Mouse (Mus musculus): ENCODE results near the gene Aldh4a1. TPM values are rescaled to one million over a fixed set of nuclear protein-coding genes. Genes with fewer than 3 reads are reported as not detected.

Gene Aldh4a1
- 31.1 and 31.6 TPM in 2 replicates for polyA plus RNA-seq (2012; rRNA removed)
- polyA plus RNA-seq (2014; fragmentation: Nextera tagmentation; extraction: Ambion mirVana), result 29.9 and 37.1 TPM in 2 replicates

GRCm38 (mm10) chr4:139622373-139623282, at the start of gene Aldh4a1:
Gene Aldh4a1, plus strand, starts transcription at chr4:139622866.
- WGBS (ENCODE audit: insufficient replicate concordance), result 0% methylated on average over 32 of the region's 38 CpGs

GRCm38 (mm10) chr4:139572928-139573512, 49.6 kb upstream of the Aldh4a1 start:
- H3K27ac ChIP-seq, result no peak overlapping the region
- no peak overlapping the region for H3K4me3 ChIP-seq (ENCODE audit: insufficient read depth in 1 of 2, low read depth in 2 of 2, low read length in 2 of 2)
- DNase-seq (ENCODE audit: low read depth in 3 of 3, low spot score in 3 of 3) (no peak), ATAC-seq (ENCODE audit: insufficient read depth) (no peak)
- no peak for TF ChIP-seq EP300 (IDR thresholded peaks at IDR 0.05; ENCODE audit: low read depth)
- no peak for TF ChIP-seq CTCF (IDR thresholded peaks at IDR 0.05; ENCODE audit: low read depth)
- H3K27me3 ChIP-seq (ENCODE audit: control insufficient read depth, insufficient read depth, low read length), result peaks cover 43% of the 10 kb centered on the region
- H3K4me2 ChIP-seq (ENCODE audit: low read depth), result no peak overlapping the region
- peaks cover 2 to 3% of the 10 kb centered on the region in 2 experiments; a peak in 2 of 4 replicates for H3K4me1 ChIP-seq (replicated peaks; ENCODE audit: control insufficient read depth in 2 of 2, insufficient read depth in 2 of 2, low read length in 1 of 2)
- H3K36me3 ChIP-seq (replicated peaks; ENCODE audit: control insufficient read depth, insufficient read depth, low read depth), result no peaks in the 10 kb centered on the region
- H3K9ac ChIP-seq (replicated peaks), result no peak overlapping the region
- WGBS (ENCODE audit: insufficient replicate concordance), result 63% methylated on average over 12 of the region's 12 CpGs
- no peaks in the 10 kb centered on the region for H3K9me3 ChIP-seq (ENCODE audit: control insufficient read depth, low read length)

More at GRCm38 (mm10) chr4:139622373-139623282, at the start of gene Aldh4a1:
- Histone ChIP-seq H3K36me3 (replicated peaks; ENCODE audit: control insufficient read depth, insufficient read depth, low read depth) (no peaks in the 10 kb centered on the region), H3K27me3 (ENCODE audit: control insufficient read depth, insufficient read depth, low read length) (no peaks in the 10 kb centered on the region), H3K27ac (peak within 1 kb of the TSS; percentile 66), H3K4me1 (replicated peaks; ENCODE audit: control insufficient read depth in 2 of 2, insufficient read depth in 2 of 2, low read length in 1 of 2) (peaks cover 2 to 11% of the 10 kb centered on the region in 2 experiments; a peak in 3 of 4 replicates), H3K9me3 (ENCODE audit: control insufficient read depth, low read length) (no peaks in the 10 kb centered on the region), H3K4me2 (ENCODE audit: low read depth) (peak within 1 kb of the TSS; percentile 96), H3K4me3 (ENCODE audit: insufficient read depth in 1 of 2, low read depth in 2 of 2, low read length in 2 of 2) (peak within 1 kb of the TSS; percentile 70 to 79), H3K9ac (replicated peaks) (peak within 1 kb of the TSS; percentile 74)
- peak; percentile 69 for TF ChIP-seq EP300 (IDR thresholded peaks at IDR 0.05; ENCODE audit: low read depth)
- 0 out of 2 replicates have a peak, but pooled peaks have one; percentile 4 for TF ChIP-seq CTCF (IDR thresholded peaks at IDR 0.05; ENCODE audit: low read depth)
- ATAC-seq (ENCODE audit: insufficient read depth), result peak; percentile 98
- DNase-seq (ENCODE audit: low read depth in 3 of 3, low spot score in 3 of 3), result peak; percentile 91 to 92 (median 92)

- Histone ChIP-seq H3K9me3 (ENCODE audit: control insufficient read depth, low read length) (no peaks in the 10 kb centered on the region), H3K9ac (replicated peaks) (peak overlapping the region; percentile 40; the same call in 1 of the 2 replicates), H3K27ac (no peak overlapping the region), H3K4me1 (replicated peaks; ENCODE audit: control insufficient read depth in 2 of 2, insufficient read depth in 2 of 2, low read length in 1 of 2) (peaks cover 2 to 3% of the 10 kb centered on the region in 2 experiments; a peak in 2 of 4 replicates), H3K4me3 (ENCODE audit: insufficient read depth in 1 of 2, low read depth in 2 of 2, low read length in 2 of 2) (peak overlapping the region; percentile 48 to 61), H3K4me2 (ENCODE audit: low read depth) (peak overlapping the region; percentile 74), H3K27me3 (ENCODE audit: control insufficient read depth, insufficient read depth, low read length) (peaks cover 43% of the 10 kb centered on the region), H3K36me3 (replicated peaks; ENCODE audit: control insufficient read depth, insufficient read depth, low read depth) (no peaks in the 10 kb centered on the region)
- under 1% methylated on average over 49 of the region's 52 CpGs for WGBS (ENCODE audit: insufficient replicate concordance)
- ATAC-seq (ENCODE audit: insufficient read depth), result peak; percentile 96
- DNase-seq (ENCODE audit: low read depth in 3 of 3, low spot score in 3 of 3), result peak; percentile 90 to 93 (median 90)
- TF ChIP-seq CTCF (IDR thresholded peaks at IDR 0.05; ENCODE audit: low read depth) (peak; percentile 77), EP300 (IDR thresholded peaks at IDR 0.05; ENCODE audit: low read depth) (no peak)
Observed at GRCm38 (mm10) chr4:139574156-139574798, 48.4 kb upstream of the Aldh4a1 start.

- Histone ChIP-seq H3K4me2 (ENCODE audit: low read depth) (peak overlapping the region; percentile 74), H3K4me1 (replicated peaks; ENCODE audit: control insufficient read depth in 2 of 2, insufficient read depth in 2 of 2, low read length in 1 of 2) (peaks cover 3 to 4% of the 10 kb centered on the region in 2 experiments; a peak in 2 of 4 replicates), H3K9ac (replicated peaks) (peak overlapping the region; percentile 40; the same call in 1 of the 2 replicates), H3K36me3 (replicated peaks; ENCODE audit: control insufficient read depth, insufficient read depth, low read depth) (no peaks in the 10 kb centered on the region), H3K27ac (no peak overlapping the region), H3K4me3 (ENCODE audit: insufficient read depth in 1 of 2, low read depth in 2 of 2, low read length in 2 of 2) (peak overlapping the region; percentile 48 to 61), H3K9me3 (ENCODE audit: control insufficient read depth, low read length) (no peaks in the 10 kb centered on the region), H3K27me3 (ENCODE audit: control insufficient read depth, insufficient read depth, low read length) (peaks cover 43% of the 10 kb centered on the region)
- WGBS (ENCODE audit: insufficient replicate concordance), result 1% methylated on average over 96 of the region's 111 CpGs
- no peak for DNase-seq (ENCODE audit: low read depth in 3 of 3, low spot score in 3 of 3)
- peak; percentile 49 for ATAC-seq (ENCODE audit: insufficient read depth)
- no peak for TF ChIP-seq CTCF (IDR thresholded peaks at IDR 0.05; ENCODE audit: low read depth)
- no peak for TF ChIP-seq EP300 (IDR thresholded peaks at IDR 0.05; ENCODE audit: low read depth)
Observed at GRCm38 (mm10) chr4:139574799-139575672, 47.6 kb upstream of the Aldh4a1 start.
